Mouse (Mus musculus) thymus, postnatal 4 days (tissue): ENCODE results near the gene Pla2g4a.

Experiments used
- DNase-seq: peaks from one replicate; pipeline ENCODE4 v3.0.0; 2021

Pla2g4a gene

DNA sequence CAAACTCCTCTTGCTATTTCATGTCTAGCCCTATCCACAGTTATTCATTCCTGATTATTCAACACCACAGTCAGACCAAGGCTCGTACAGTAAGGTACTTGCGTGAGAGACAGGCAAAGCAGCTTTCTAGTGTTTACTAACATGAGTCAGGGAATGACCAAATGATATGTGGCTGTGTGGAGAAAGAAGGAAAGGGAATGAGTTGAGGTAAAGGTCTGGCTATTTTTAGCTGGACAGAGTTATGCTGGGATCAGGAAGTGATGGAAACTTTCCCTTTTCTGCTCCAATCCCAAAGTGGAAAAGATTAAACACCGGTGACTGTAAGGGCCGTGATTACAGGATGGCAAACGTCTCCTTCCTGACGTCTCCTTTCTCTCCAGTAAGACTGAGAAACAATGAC is 114.4 kb downstream of the Pla2g4a start:
- DNase-seq = no peak

GRCm38 (mm10) chr1:149841845-149842244 is 119.2 kb downstream of the Pla2g4a start:
- no peak for DNase-seq

GRCm38 (mm10) chr1:149840961-149841416 is 120.1 kb downstream of the Pla2g4a start:
- DNase-seq = no peak

DNA sequence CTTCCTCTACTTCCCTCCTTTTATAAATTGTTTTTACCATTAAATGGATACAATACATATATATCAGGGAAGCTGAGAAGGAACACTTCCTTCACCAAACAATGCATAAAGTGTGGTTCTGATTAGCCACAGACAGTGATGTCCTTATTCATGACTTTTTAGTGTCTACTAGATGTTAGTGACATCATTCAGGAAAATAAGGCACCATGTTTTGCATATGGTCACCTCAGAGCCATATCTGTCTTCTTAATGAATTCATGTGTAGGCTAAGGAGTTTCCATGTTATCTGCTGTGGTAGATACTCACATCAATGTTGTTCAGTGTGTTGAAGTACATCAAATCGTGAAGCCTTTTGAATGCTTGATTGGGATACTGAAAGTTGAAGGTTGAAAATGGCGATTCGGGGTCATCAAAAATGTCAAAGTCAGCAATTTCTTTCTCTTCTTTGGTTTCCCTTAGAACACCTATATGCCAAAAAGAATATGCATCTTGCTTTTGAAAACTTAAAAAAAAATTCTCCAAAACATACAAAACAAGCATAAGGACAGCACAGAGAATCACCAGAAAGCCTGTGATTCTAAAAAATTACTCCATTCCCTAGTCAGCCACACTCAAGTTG is 120.7 kb downstream of the Pla2g4a start:
- no peak for DNase-seq

GRCm38 (mm10) chr1:149836496-149836895 is 124.6 kb downstream of the Pla2g4a start:
- no peak for DNase-seq

GRCm38 (mm10) chr1:149833876-149834275 is 127.2 kb downstream of the Pla2g4a start:
- no peak for DNase-seq

- DNase-seq = no peak
These were observed 128.1 kb downstream of the Pla2g4a start for GRCm38 (mm10) chr1:149832952-149833351.

- DNase-seq = no peak
These were observed 128.6 kb downstream of the Pla2g4a start for GRCm38 (mm10) chr1:149832514-149832913.

GRCm38 (mm10) chr1:149831100-149831499 is 130.0 kb downstream of the Pla2g4a start:
- no peak for DNase-seq

DNA sequence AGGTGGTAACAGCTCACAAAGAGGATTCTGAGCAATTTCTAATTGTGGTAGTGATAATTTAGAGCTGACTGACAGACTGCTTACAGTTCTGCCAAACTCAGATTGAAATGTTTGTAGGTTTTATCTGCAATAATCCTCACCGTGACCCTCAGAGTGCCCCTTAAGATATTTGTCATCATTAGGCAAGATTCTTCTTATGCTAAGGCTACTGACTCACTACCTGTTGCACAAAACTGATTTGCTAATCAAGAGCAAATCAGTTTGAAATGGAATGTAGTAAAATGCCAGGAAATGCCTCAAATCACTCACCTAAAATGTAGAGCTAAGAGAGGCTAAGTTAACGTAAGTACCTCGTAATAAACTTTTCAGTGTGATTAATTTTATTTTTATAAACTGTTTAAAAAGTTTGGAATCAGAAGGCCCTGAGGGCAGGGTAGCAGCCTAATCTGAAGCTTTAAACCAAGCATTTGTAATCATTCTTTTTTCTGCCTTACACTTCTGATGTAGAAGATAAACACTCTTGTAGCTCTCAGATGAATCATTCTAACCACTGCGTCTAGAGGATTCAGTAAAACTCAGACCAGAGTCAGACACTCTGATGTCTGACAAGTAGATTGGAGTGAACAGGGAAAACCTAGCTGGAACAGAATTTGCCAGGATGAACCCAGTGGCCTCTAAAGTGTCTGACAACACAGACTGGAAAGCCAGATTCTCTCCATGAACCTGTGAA is 147.3 kb downstream of the Pla2g4a start:
- DNase-seq = no peak

GRCm38 (mm10) chr1:149809527-149809926 is 151.6 kb downstream of the Pla2g4a start:
- no peak for DNase-seq
